ENCODE assay signal across 15 mouse cellular contexts in genomic region chr9:65535789-65536469, GRCm38 (mm10). TPM values are rescaled to one million over a fixed set of nuclear protein-coding genes. Genes with fewer than 3 reads are reported as not detected.
A peak's percentile ranks its signal among the peaks of the same experiment; 100 is the strongest.
DNase-seq lines count a peak whose midpoint lies in the region; ATAC-seq and TF ChIP-seq lines count a peak whose summit lies in the region.
"Had no signal": no experiment of that assay in that cellular context is flagged by ENCODE, and none has a peak within 500 bp of the region (broad histone marks: within the 10 kb centered on the region; RNA-seq: fewer than 3 reads in every experiment).

No protein-coding gene starts in this region.

- H3K27me3 ChIP-seq in liver, adult 2 months (ENCODE audit: control insufficient read depth, insufficient read depth, low read length): no peaks in the 10 kb centered on the region
- no peaks in the 10 kb centered on the region for H3K27me3 ChIP-seq in liver, postnatal 0 days (ENCODE audit: insufficient read depth, low read length)
- H3K27me3 ChIP-seq: limb, embryonic 13.5 days; midbrain, embryonic 12.5 days had no signal

- ATAC-seq in activated CD4-positive, CD25-positive, alpha-beta regulatory T cell, adult 4 months: peak; percentile 64
- peak; percentile 32; the same call in 1 of the 2 replicates for ATAC-seq in liver, postnatal 0 days
- ATAC-seq: forebrain, postnatal 0 days; intestine, postnatal 0 days had no signal

- H3K9me3 ChIP-seq in liver, postnatal 0 days (ENCODE audit: low read length): no peaks in the 10 kb centered on the region
- H3K9me3 ChIP-seq: limb, embryonic 13.5 days; midbrain, embryonic 12.5 days had no signal

- H3K4me2 ChIP-seq in liver, postnatal 0 days (ENCODE audit: low read depth, low read length): peak overlapping the region; percentile 38; the same call in 1 of the 2 replicates
- H3K4me2 ChIP-seq: limb, embryonic 13.5 days; midbrain, embryonic 12.5 days had no signal

- TF ChIP-seq POLR2A in liver, adult 2 months (IDR thresholded peaks at IDR 0.05; ENCODE audit: extremely low read depth, insufficient read depth, low read length): no peak

- H3K79me2 ChIP-seq in liver, adult 2 months (ENCODE audit: control insufficient read depth, insufficient read depth, low read length): no peaks in the 10 kb centered on the region

- DNase-seq in liver, adult 2 months (ENCODE audit: extremely low read depth, low read depth, low spot score): peak; percentile 36
- DNase-seq in liver: no peak
- DNase-seq in liver, postnatal 0 days: no peak
- DNase-seq in thymus, postnatal 0 days (ENCODE audit: low spot score): peak; percentile 30
- DNase-seq in cerebellum, adult 9-10 months: no peak
- no peak for DNase-seq in left cerebral cortex, adult 11 months (ENCODE audit: low spot score)
- no peak for DNase-seq in cerebellum, adult 11 months
- DNase-seq: forebrain, postnatal 0 days; right cerebral cortex, postnatal 4 days had no signal

- 72% methylated on average over 10 of the region's 11 CpGs for WGBS in liver, adult 2 months
- 49% methylated on average over 10 of the region's 11 CpGs for WGBS in liver, postnatal 0 days (ENCODE audit: insufficient replicate concordance)

- no peak for TF ChIP-seq CTCF in liver, adult 2 months (IDR thresholded peaks at IDR 0.05; ENCODE audit: low read depth, low read length)
- TF ChIP-seq CTCF in liver, postnatal 0 days (IDR thresholded peaks at IDR 0.05; ENCODE audit: low read depth): 0 out of 2 replicates have a peak, but pooled peaks have one; percentile 16

- TF ChIP-seq EP300 in liver, postnatal 0 days (IDR thresholded peaks at IDR 0.05; ENCODE audit: low read depth): no peak

- H3K36me3 ChIP-seq in liver, adult 2 months (ENCODE audit: control insufficient read depth, insufficient read depth, low read length): no peaks in the 10 kb centered on the region
- no peaks in the 10 kb centered on the region for H3K36me3 ChIP-seq in liver, postnatal 0 days (replicated peaks; ENCODE audit: insufficient read depth, low read length)
- H3K36me3 ChIP-seq: limb, embryonic 13.5 days; midbrain, embryonic 12.5 days had no signal

- no peak overlapping the region for H3K9ac ChIP-seq in liver, adult 2 months (ENCODE audit: low read depth, low read length)
- no peak overlapping the region for H3K9ac ChIP-seq in liver, postnatal 0 days (replicated peaks)
- H3K9ac ChIP-seq: forebrain, postnatal 0 days; limb, embryonic 13.5 days; midbrain, embryonic 12.5 days had no signal

- peak overlapping the region; percentile 50 for H3K27ac ChIP-seq in liver, adult 2 months (replicated peaks; ENCODE audit: insufficient read depth, low read depth, low read length)
- peak overlapping the region; percentile 82 for H3K27ac ChIP-seq in liver, postnatal 0 days (ENCODE audit: low read depth)
- H3K27ac ChIP-seq: limb, embryonic 13.5 days; midbrain, embryonic 12.5 days had no signal

- no peaks in the 10 kb centered on the region for H3K4me1 ChIP-seq in liver, adult 2 months (ENCODE audit: control insufficient read depth, insufficient read depth, low read length)
- H3K4me1 ChIP-seq in liver, postnatal 0 days (ENCODE audit: insufficient read depth): peaks cover 36% of the 10 kb centered on the region
- H3K4me1 ChIP-seq: limb, embryonic 13.5 days; midbrain, embryonic 12.5 days had no signal

- H3K4me3 ChIP-seq in liver, adult 2 months (ENCODE audit: insufficient read depth, low read depth, low read length): no peak overlapping the region
- H3K4me3 ChIP-seq in liver, postnatal 0 days (ENCODE audit: low read depth, low read length): no peak overlapping the region
- H3K4me3 ChIP-seq: limb, embryonic 13.5 days; midbrain, embryonic 12.5 days had no signal

RNA-seq across cellular contexts. Expression of gene Ankdd1a, which starts 15.9 kb away (rescaled TPM):
- total RNA-seq in liver, adult 2 months (2014; rRNA removed): not detected in 2 replicates
- polyA plus RNA-seq in liver, adult 2 months (2012; rRNA removed): not detected in 2 replicates
- polyA plus RNA-seq in activated CD4-positive, CD25-positive, alpha-beta regulatory T cell, adult 4 months (2017; shearing (Covaris generic)): under 1 TPM in 1 of 2 experiments, not detected in 1; 0.37 TPM
- polyA plus RNA-seq in liver, postnatal 0 days (2015; fragmentation: Nextera tagmentation; extraction: Ambion mirVana): not detected in 2 replicates
- 0.12 TPM in 2 replicates for polyA plus RNA-seq in thymus, postnatal 0 days (2015; fragmentation: Nextera tagmentation; extraction: Ambion mirVana)
- polyA plus RNA-seq: embryonic facial prominence, embryonic 14.5 days; heart, embryonic 14.5 days; intestine, postnatal 0 days; limb, embryonic 13.5 days had no signal

RNA-seq across cellular contexts. Expression of gene Plekho2, which starts 43.9 kb away (rescaled TPM):
- 1.4 and 2.2 TPM in 2 replicates for total RNA-seq in liver, adult 2 months (2014; rRNA removed)
- 2.9 and 5.4 TPM in 2 replicates for polyA plus RNA-seq in liver, adult 2 months (2012; rRNA removed)
- polyA plus RNA-seq in activated CD4-positive, CD25-positive, alpha-beta regulatory T cell, adult 4 months (2017; shearing (Covaris generic)): 10 to 100 TPM; 48.8 to 64.6 TPM
- 14.3 and 14.5 TPM in 2 replicates for polyA plus RNA-seq in liver, postnatal 0 days (2015; fragmentation: Nextera tagmentation; extraction: Ambion mirVana)
- 12.2 and 14.9 TPM in 2 replicates for polyA plus RNA-seq in thymus, postnatal 0 days (2015; fragmentation: Nextera tagmentation; extraction: Ambion mirVana)

RNA-seq across cellular contexts. Expression of gene Pif1, which starts 51.0 kb away (rescaled TPM):
- 0.20 TPM in 1 of 2 replicates, not detected in the other for total RNA-seq in liver, adult 2 months (2014; rRNA removed)
- polyA plus RNA-seq in liver, adult 2 months (2012; rRNA removed): 0.04 TPM in 1 of 2 replicates, not detected in the other
- 1 to 10 TPM; 2.4 to 2.6 TPM for polyA plus RNA-seq in activated CD4-positive, CD25-positive, alpha-beta regulatory T cell, adult 4 months (2017; shearing (Covaris generic))
- 3.2 and 3.5 TPM in 2 replicates for polyA plus RNA-seq in liver, postnatal 0 days (2015; fragmentation: Nextera tagmentation; extraction: Ambion mirVana)
- 14.4 and 17.4 TPM in 2 replicates for polyA plus RNA-seq in thymus, postnatal 0 days (2015; fragmentation: Nextera tagmentation; extraction: Ambion mirVana)

Comparison
In these comparisons a context has a peak if more than half of its experiments do, and no peak if none do; other contexts are left out.
1. DNase-seq: peak in liver, adult 2 months (single experiment) and thymus, postnatal 0 days (single experiment); none in liver (single experiment), liver, postnatal 0 days (single experiment), cerebellum, adult 9-10 months (single experiment), left cerebral cortex, adult 11 months (single experiment) and cerebellum, adult 11 months (single experiment).